Mouse (Mus musculus): ENCODE results near the gene Bsn. TPM values are rescaled to one million over a fixed set of nuclear protein-coding genes. Genes with fewer than 3 reads are reported as not detected.

Bsn gene
- polyA plus RNA-seq, 1 experiment from 2014 or later = 0.97 TPM

DNA sequence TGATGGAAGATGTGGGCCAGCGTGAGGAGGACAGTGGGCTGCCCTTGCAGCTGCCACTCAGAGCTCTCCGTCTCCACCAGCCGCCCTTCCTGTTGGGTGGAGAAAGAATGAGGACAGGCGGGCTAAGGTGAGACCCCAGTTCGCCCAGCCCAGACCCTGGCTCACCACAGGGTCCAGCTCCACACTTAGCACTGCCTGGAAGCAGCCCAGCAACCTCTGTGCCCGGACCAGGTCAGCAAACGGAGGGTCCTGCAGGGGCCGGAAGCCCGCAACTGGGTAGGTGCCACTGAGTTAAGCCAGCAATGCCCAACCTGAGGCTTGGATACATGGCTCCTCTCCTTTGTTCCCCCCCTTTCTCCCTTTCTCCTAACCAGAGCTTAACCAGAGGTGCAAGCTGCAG lies 121.2 kb downstream of the Bsn start:
- no peak for ATAC-seq (replicated peaks; ENCODE audit: insufficient number of reproducible peaks, low FRiP score, low TSS enrichment, low read depth)
- Histone ChIP-seq H3K36me3 (replicated peaks; ENCODE audit: control insufficient read depth, insufficient read depth, low read depth, low read length) (no peaks in the 10 kb centered on the region), H3K4me1 (ENCODE audit: control insufficient read depth, insufficient read depth, low read length) (no peaks in the 10 kb centered on the region), H3K4me3 (ENCODE audit: low read depth, low read length) (no peak overlapping the region), H3K27me3 (ENCODE audit: control insufficient read depth, insufficient read depth, low read length) (no peaks in the 10 kb centered on the region), H3K9me3 (replicated peaks; ENCODE audit: control insufficient read depth, low read length) (no peaks in the 10 kb centered on the region), H3K27ac (replicated peaks; ENCODE audit: low read depth, low read length) (no peak overlapping the region), H3K4me2 (ENCODE audit: low read depth, low read length) (no peak overlapping the region), H3K9ac (replicated peaks; ENCODE audit: low read length) (no peak overlapping the region)
- DNase-seq (ENCODE audit: low spot score) = no peak
- 93% methylated on average over 9 of the region's 9 CpGs for WGBS

GRCm38 (mm10) chr9:108067900-108068299 lies 122.3 kb downstream of the Bsn start:
- Histone ChIP-seq H3K4me2 (ENCODE audit: low read depth, low read length) (no peak overlapping the region), H3K27ac (replicated peaks; ENCODE audit: low read depth, low read length) (no peak overlapping the region), H3K9me3 (replicated peaks; ENCODE audit: control insufficient read depth, low read length) (no peaks in the 10 kb centered on the region), H3K4me1 (ENCODE audit: control insufficient read depth, insufficient read depth, low read length) (no peaks in the 10 kb centered on the region), H3K9ac (replicated peaks; ENCODE audit: low read length) (no peak overlapping the region), H3K27me3 (ENCODE audit: control insufficient read depth, insufficient read depth, low read length) (no peaks in the 10 kb centered on the region), H3K36me3 (replicated peaks; ENCODE audit: control insufficient read depth, insufficient read depth, low read depth, low read length) (no peaks in the 10 kb centered on the region; the same call in 1 of the 2 replicates), H3K4me3 (ENCODE audit: low read depth, low read length) (no peak overlapping the region)
- ATAC-seq (replicated peaks; ENCODE audit: insufficient number of reproducible peaks, low FRiP score, low TSS enrichment, low read depth) (peak; percentile 31; the same call in 1 of the 2 replicates), DNase-seq (ENCODE audit: low spot score) (peak; percentile 92)
- WGBS = 21% methylated on average over 8 of the region's 8 CpGs

- ATAC-seq (replicated peaks; ENCODE audit: insufficient number of reproducible peaks, low FRiP score, low TSS enrichment, low read depth) (no peak), DNase-seq (ENCODE audit: low spot score) (no peak)
- H3K9me3 ChIP-seq (replicated peaks; ENCODE audit: control insufficient read depth, low read length) = no peaks in the 10 kb centered on the region
- no peaks in the 10 kb centered on the region; the same call in 1 of the 2 replicates for H3K36me3 ChIP-seq (replicated peaks; ENCODE audit: control insufficient read depth, insufficient read depth, low read depth, low read length)
- no peak overlapping the region for H3K4me3 ChIP-seq (ENCODE audit: low read depth, low read length)
- no peak overlapping the region for H3K9ac ChIP-seq (replicated peaks; ENCODE audit: low read length)
- 84% methylated on average over 7 of the region's 7 CpGs for WGBS
- no peak overlapping the region for H3K4me2 ChIP-seq (ENCODE audit: low read depth, low read length)
- H3K27me3 ChIP-seq (ENCODE audit: control insufficient read depth, insufficient read depth, low read length) = no peaks in the 10 kb centered on the region
- H3K4me1 ChIP-seq (ENCODE audit: control insufficient read depth, insufficient read depth, low read length) = no peaks in the 10 kb centered on the region
- H3K27ac ChIP-seq (replicated peaks; ENCODE audit: low read depth, low read length) = no peak overlapping the region
These were observed 123.0 kb downstream of the Bsn start for GRCm38 (mm10) chr9:108067199-108067598.

DNA sequence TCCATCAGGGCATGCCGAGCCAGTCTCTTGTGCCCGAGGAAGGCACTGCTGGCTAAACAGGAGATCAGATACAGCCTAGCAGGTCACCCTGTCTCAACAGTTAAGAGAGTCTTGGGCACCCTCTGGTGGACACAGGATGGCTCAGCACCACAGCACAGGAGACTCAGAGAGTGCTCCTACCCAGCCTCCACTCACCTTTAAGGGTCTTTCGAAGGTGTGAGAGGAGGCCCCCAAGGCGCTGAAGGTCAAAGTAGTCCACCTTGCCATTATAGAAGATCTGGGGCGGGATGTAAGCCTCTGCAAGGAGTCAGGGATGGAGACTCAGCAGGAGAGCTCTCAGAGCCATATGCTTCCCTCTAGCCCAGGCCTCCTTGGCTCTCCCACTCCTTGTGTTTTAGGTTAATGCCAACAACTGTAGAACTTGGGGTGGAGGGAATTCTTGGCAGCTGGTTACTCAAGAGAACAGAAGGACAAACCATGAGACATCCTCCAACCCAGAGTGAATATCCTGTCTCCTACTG lies 124.6 kb downstream of the Bsn start:
- H3K9ac ChIP-seq (replicated peaks; ENCODE audit: low read length) = no peak overlapping the region
- H3K4me2 ChIP-seq (ENCODE audit: low read depth, low read length) = no peak overlapping the region
- H3K4me3 ChIP-seq (ENCODE audit: low read depth, low read length) = no peak overlapping the region
- peak; percentile 73 for DNase-seq (ENCODE audit: low spot score)
- no peaks in the 10 kb centered on the region for H3K9me3 ChIP-seq (replicated peaks; ENCODE audit: control insufficient read depth, low read length)
- H3K27ac ChIP-seq (replicated peaks; ENCODE audit: low read depth, low read length) = no peak overlapping the region
- WGBS = 41% methylated on average over 5 of the region's 5 CpGs
- no peaks in the 10 kb centered on the region; the same call in 1 of the 2 replicates for H3K36me3 ChIP-seq (replicated peaks; ENCODE audit: control insufficient read depth, insufficient read depth, low read depth, low read length)
- no peaks in the 10 kb centered on the region for H3K27me3 ChIP-seq (ENCODE audit: control insufficient read depth, insufficient read depth, low read length)
- no peaks in the 10 kb centered on the region for H3K4me1 ChIP-seq (ENCODE audit: control insufficient read depth, insufficient read depth, low read length)
- ATAC-seq (replicated peaks; ENCODE audit: insufficient number of reproducible peaks, low FRiP score, low TSS enrichment, low read depth) = no peak

DNA sequence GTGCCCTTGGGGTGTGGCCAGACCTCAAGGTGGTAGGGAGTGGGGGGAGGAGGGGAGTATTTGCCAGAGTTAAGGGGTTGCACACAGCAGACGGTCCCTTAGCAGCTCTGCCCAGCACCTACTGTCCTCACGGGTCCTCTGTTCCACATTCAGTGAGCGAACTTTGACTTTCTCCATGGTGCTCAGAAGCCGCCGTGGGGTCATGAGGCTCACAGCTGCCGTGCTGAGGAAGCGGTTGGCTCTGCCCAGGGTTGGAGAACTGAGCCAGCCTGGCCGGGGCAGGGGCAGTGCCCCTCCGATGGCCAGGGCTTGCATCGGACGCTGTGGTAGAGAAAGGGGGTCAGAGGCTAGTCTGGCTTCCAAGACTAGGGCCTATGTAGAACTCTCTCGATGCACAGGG lies 126.8 kb downstream of the Bsn start:
- H3K9ac ChIP-seq (replicated peaks; ENCODE audit: low read length) = no peak overlapping the region
- H3K27ac ChIP-seq (replicated peaks; ENCODE audit: low read depth, low read length) = no peak overlapping the region
- no peaks in the 10 kb centered on the region for H3K9me3 ChIP-seq (replicated peaks; ENCODE audit: control insufficient read depth, low read length)
- no peaks in the 10 kb centered on the region for H3K4me1 ChIP-seq (ENCODE audit: control insufficient read depth, insufficient read depth, low read length)
- WGBS = 85% methylated on average over 12 of the region's 12 CpGs
- DNase-seq (ENCODE audit: low spot score) (no peak), ATAC-seq (replicated peaks; ENCODE audit: insufficient number of reproducible peaks, low FRiP score, low TSS enrichment, low read depth) (no peak)
- no peak overlapping the region for H3K4me2 ChIP-seq (ENCODE audit: low read depth, low read length)
- H3K27me3 ChIP-seq (ENCODE audit: control insufficient read depth, insufficient read depth, low read length) = no peaks in the 10 kb centered on the region
- no peaks in the 10 kb centered on the region; the same call in 1 of the 2 replicates for H3K36me3 ChIP-seq (replicated peaks; ENCODE audit: control insufficient read depth, insufficient read depth, low read depth, low read length)
- no peak overlapping the region for H3K4me3 ChIP-seq (ENCODE audit: low read depth, low read length)

- DNase-seq (ENCODE audit: low spot score) (no peak), ATAC-seq (replicated peaks; ENCODE audit: insufficient number of reproducible peaks, low FRiP score, low TSS enrichment, low read depth) (no peak)
- Histone ChIP-seq H3K27ac (replicated peaks; ENCODE audit: low read depth, low read length) (no peak overlapping the region), H3K9me3 (replicated peaks; ENCODE audit: control insufficient read depth, low read length) (no peaks in the 10 kb centered on the region), H3K36me3 (replicated peaks; ENCODE audit: control insufficient read depth, insufficient read depth, low read depth, low read length) (no peaks in the 10 kb centered on the region; the same call in 1 of the 2 replicates), H3K9ac (replicated peaks; ENCODE audit: low read length) (no peak overlapping the region), H3K4me2 (ENCODE audit: low read depth, low read length) (no peak overlapping the region), H3K27me3 (ENCODE audit: control insufficient read depth, insufficient read depth, low read length) (no peaks in the 10 kb centered on the region), H3K4me3 (ENCODE audit: low read depth, low read length) (no peak overlapping the region), H3K4me1 (ENCODE audit: control insufficient read depth, insufficient read depth, low read length) (no peaks in the 10 kb centered on the region)
- WGBS = 94% methylated on average over 3 of the region's 3 CpGs
These were observed 128.0 kb downstream of the Bsn start for GRCm38 (mm10) chr9:108062142-108062541.

DNA sequence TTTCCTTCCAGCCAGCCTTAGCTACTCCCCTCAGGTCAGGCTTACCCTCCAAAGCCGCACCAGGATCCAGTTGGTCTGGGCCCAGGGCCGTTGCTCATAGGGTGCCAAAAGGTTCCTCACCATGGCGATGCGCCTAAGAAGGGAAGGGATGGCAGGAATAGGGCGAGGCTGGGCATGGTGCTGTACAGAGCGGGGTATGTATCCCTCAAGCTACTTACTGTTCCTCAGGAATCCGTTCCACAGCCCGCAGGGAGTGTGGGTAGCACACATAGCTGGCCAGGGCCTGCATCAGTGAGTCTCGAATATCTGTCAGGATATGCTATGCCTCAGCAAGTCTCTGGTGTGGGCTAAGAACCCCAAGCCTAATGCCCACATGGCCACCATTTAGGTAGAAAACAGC lies 131.9 kb downstream of the Bsn start:
- Histone ChIP-seq H3K27me3 (ENCODE audit: control insufficient read depth, insufficient read depth, low read length) (no peaks in the 10 kb centered on the region), H3K9ac (replicated peaks; ENCODE audit: low read length) (no peak overlapping the region), H3K9me3 (replicated peaks; ENCODE audit: control insufficient read depth, low read length) (no peaks in the 10 kb centered on the region), H3K27ac (replicated peaks; ENCODE audit: low read depth, low read length) (no peak overlapping the region), H3K4me3 (ENCODE audit: low read depth, low read length) (no peak overlapping the region), H3K4me1 (ENCODE audit: control insufficient read depth, insufficient read depth, low read length) (no peaks in the 10 kb centered on the region), H3K4me2 (ENCODE audit: low read depth, low read length) (no peak overlapping the region), H3K36me3 (replicated peaks; ENCODE audit: control insufficient read depth, insufficient read depth, low read depth, low read length) (no peaks in the 10 kb centered on the region; the same call in none of the 2 replicates)
- no peak for DNase-seq (ENCODE audit: low spot score)
- 93% methylated on average over 9 of the region's 9 CpGs for WGBS
- ATAC-seq (replicated peaks; ENCODE audit: insufficient number of reproducible peaks, low FRiP score, low TSS enrichment, low read depth) = no peak

DNA sequence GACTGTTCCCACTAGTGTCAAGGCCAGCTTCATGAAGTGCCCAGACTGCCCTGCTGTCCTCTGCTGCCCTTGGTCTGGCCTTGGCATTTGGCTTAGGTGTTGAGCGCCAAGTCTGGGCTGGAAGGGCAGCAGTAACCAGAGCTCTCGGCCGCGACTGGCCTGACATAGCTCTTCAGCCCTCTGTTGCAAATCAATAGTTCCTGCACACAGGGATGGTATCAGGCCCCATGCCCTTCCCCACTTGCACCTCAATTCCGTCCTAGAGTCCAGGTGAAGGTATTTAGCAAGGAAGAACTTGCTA lies 133.0 kb downstream of the Bsn start:
- Histone ChIP-seq H3K4me2 (ENCODE audit: low read depth, low read length) (no peak overlapping the region), H3K4me3 (ENCODE audit: low read depth, low read length) (no peak overlapping the region), H3K9ac (replicated peaks; ENCODE audit: low read length) (no peak overlapping the region), H3K36me3 (replicated peaks; ENCODE audit: control insufficient read depth, insufficient read depth, low read depth, low read length) (no peaks in the 10 kb centered on the region; the same call in 1 of the 2 replicates), H3K9me3 (replicated peaks; ENCODE audit: control insufficient read depth, low read length) (no peaks in the 10 kb centered on the region), H3K27me3 (ENCODE audit: control insufficient read depth, insufficient read depth, low read length) (no peaks in the 10 kb centered on the region), H3K4me1 (ENCODE audit: control insufficient read depth, insufficient read depth, low read length) (no peaks in the 10 kb centered on the region), H3K27ac (replicated peaks; ENCODE audit: low read depth, low read length) (no peak overlapping the region)
- no peak for ATAC-seq (replicated peaks; ENCODE audit: insufficient number of reproducible peaks, low FRiP score, low TSS enrichment, low read depth)
- WGBS = 87% methylated on average over 5 of the region's 5 CpGs
- no peak for DNase-seq (ENCODE audit: low spot score)
